Mouse (Mus musculus) forebrain, embryonic 15.5 days (tissue): ENCODE results near the gene Map3k14. TPM values are rescaled to one million over a fixed set of nuclear protein-coding genes. Genes with fewer than 3 reads are reported as not detected.

Experiments used
- ATAC-seq: fragments of 200-750 bp; cut with Nextera tagmentation; replicated peaks from 2 replicates; pipeline ENCODE4 v1.8.0; 2017; ENCODE audit warnings: mild to moderate bottlenecking, moderate TSS enrichment, moderate library complexity
- H3K27ac ChIP-seq: fragments of 300-500 bp; sonication (generic); replicated peaks from 2 replicates; pipeline ENCODE4 v1.5.1; 2015; ENCODE audit warnings: mild to moderate bottlenecking, inconsistent platforms
- H3K27me3 ChIP-seq: fragments of 300-500 bp; sonication (generic); 2 replicates; pipeline ENCODE4 v1.6.1; 2015; ENCODE audit warnings: inconsistent platforms
- H3K36me3 ChIP-seq: fragments of 300-500 bp; sonication (generic); 2 replicates; pipeline ENCODE4 v1.6.1; 2015; ENCODE audit warnings: mild to moderate bottlenecking, inconsistent platforms
- H3K4me1 ChIP-seq: fragments of 300-500 bp; sonication (generic); 2 replicates; pipeline ENCODE4 v1.6.1; 2015; ENCODE audit warnings: inconsistent platforms
- H3K4me2 ChIP-seq: fragments of 300-500 bp; sonication (generic); replicated peaks from 2 replicates; pipeline ENCODE4 v1.6.1; 2015; ENCODE audit warnings: mild to moderate bottlenecking, inconsistent platforms
- H3K4me3 ChIP-seq: fragments of 300-500 bp; sonication (generic); 2 replicates; pipeline ENCODE4 v1.5.1; 2015; ENCODE audit warnings: mild to moderate bottlenecking, inconsistent platforms
- H3K9ac ChIP-seq: fragments of 300-500 bp; sonication (generic); replicated peaks from 2 replicates; pipeline ENCODE4 v1.6.1; 2015; ENCODE audit warnings: mild to moderate bottlenecking, inconsistent platforms
- H3K9me3 ChIP-seq: fragments of 300-500 bp; sonication (generic); 2 replicates; pipeline ENCODE4 v1.6.1; 2016; ENCODE audit warnings: inconsistent platforms
- WGBS: fragments of 180-500 bp; shearing (Covaris S2); methylation state at CpG from one replicate; pipeline ENCODE4 v1.1.7; 2015; ENCODE audit warnings: mixed read lengths; 5-methylcytosine and 5-hydroxymethylcytosine counted together
- polyA plus RNA-seq: library from polyadenylated mRNA; unstranded; fragments of >200 nt; fragmentation: Nextera tagmentation; extraction: Ambion mirVana; gene quantifications from 2 replicates; pipeline ENCODE4 v1.2.1, GENCODE M21; 2015

Gene Map3k14
- polyA plus RNA-seq, 1 experiment from 2014 or later = 3.9 TPM

DNA sequence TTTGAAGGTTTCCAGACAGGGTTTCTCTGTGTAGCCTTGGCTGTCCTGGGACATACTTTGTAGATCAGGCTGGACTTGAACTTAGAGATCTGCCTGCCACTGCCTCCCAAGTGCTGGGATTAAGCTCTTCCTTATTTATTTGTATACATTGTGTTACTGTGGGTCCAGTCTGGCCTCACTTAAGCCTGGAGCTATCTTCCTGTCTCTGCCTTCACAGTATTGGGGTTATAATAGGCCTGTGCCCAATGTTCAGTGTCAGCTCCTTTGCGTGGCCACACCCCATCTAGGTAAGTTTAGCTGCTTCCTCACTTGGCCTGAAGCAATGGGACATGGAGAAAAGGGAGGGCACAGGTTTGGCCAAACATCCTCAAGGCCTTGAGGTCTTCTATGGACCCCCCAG lies 90.8 kb downstream of the Map3k14 start:
- Histone ChIP-seq H3K9me3 (no peaks in the 10 kb centered on the region), H3K36me3 (no peaks in the 10 kb centered on the region), H3K4me3 (no peak overlapping the region), H3K4me1 (peaks cover 5% of the 10 kb centered on the region; the same call in 1 of the 2 replicates), H3K27ac (no peak overlapping the region), H3K27me3 (peaks cover 17% of the 10 kb centered on the region; the same call in 1 of the 2 replicates), H3K4me2 (no peak overlapping the region), H3K9ac (no peak overlapping the region)
- ATAC-seq = no peak
- 96% methylated on average over 1 of the region's 1 CpGs for WGBS

- H3K9me3 ChIP-seq = no peaks in the 10 kb centered on the region
- no peaks in the 10 kb centered on the region for H3K36me3 ChIP-seq
- H3K27me3 ChIP-seq = peaks cover 24% of the 10 kb centered on the region; the same call in 1 of the 2 replicates
- WGBS = 75% methylated on average over 14 of the region's 14 CpGs
- H3K4me3 ChIP-seq = no peak overlapping the region
- no peak overlapping the region for H3K4me2 ChIP-seq
- H3K4me1 ChIP-seq = peaks cover 10% of the 10 kb centered on the region
- ATAC-seq = no peak
- no peak overlapping the region for H3K27ac ChIP-seq
- H3K9ac ChIP-seq = no peak overlapping the region
Observed at GRCm38 (mm10) chr11:103175688-103176442, 91.4 kb downstream of the Map3k14 start.

DNA sequence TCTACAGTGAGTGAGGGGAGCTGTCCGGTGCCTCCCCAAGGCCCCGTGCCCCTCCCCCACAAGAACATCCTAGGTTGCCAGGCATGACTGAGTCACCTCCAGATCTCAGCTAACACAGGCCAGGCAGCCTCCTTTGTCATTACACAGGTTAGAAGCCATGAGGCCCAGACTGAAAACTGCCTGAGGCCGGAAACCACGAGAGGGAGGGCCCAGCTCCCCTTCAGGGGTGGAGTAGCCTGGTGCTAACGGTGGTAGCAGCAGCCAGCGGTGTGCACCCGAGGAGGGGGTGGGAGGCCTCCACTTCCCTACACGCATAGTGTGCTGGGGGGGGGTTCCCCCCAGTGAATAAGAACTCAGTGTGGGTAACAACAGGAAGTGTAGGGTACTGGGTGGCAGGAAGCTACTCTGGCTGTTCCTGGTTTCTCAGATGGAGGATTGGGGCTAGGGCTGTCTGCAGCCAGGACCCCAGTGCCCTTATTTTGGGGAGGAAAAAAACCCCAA lies 92.3 kb downstream of the Map3k14 start:
- ATAC-seq = no peak
- Histone ChIP-seq H3K27me3 (peaks cover 29% of the 10 kb centered on the region; the same call in 1 of the 2 replicates), H3K36me3 (no peaks in the 10 kb centered on the region), H3K4me3 (no peak overlapping the region), H3K27ac (no peak overlapping the region), H3K9ac (no peak overlapping the region), H3K4me2 (no peak overlapping the region), H3K9me3 (no peaks in the 10 kb centered on the region), H3K4me1 (peaks cover 16% of the 10 kb centered on the region)
- 57% methylated on average over 8 of the region's 8 CpGs for WGBS

DNA sequence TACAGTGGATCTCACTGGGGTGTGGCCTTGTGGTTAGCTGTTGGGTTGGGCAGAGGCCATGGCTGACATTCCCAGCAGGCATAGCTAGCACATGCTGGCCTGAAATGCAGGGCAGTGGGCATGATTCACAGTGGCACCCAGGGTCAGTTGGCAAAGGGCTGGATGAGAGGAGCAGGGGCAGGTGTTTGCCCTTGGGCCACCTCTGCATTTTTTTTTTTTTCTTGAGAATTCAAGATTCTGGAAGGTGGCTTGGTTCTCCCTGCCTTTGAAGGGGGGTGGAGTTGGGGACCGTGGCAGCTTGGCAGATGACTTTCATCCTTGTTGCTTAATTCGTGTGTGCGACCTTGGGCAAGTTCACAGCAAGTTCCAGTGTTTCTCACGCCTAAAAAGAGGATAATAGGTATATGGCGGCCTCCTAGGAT lies 92.8 kb downstream of the Map3k14 start:
- ATAC-seq = no peak
- H3K4me2 ChIP-seq = no peak overlapping the region
- no peaks in the 10 kb centered on the region for H3K36me3 ChIP-seq
- H3K9me3 ChIP-seq = no peaks in the 10 kb centered on the region
- H3K4me1 ChIP-seq = peaks cover 16% of the 10 kb centered on the region
- H3K9ac ChIP-seq = no peak overlapping the region
- H3K4me3 ChIP-seq = no peak overlapping the region
- peaks cover 34% of the 10 kb centered on the region for H3K27me3 ChIP-seq
- 85% methylated on average over 5 of the region's 5 CpGs for WGBS
- H3K27ac ChIP-seq = no peak overlapping the region

- Histone ChIP-seq H3K4me2 (no peak overlapping the region), H3K9ac (no peak overlapping the region), H3K9me3 (no peaks in the 10 kb centered on the region), H3K4me1 (peaks cover 16% of the 10 kb centered on the region), H3K27me3 (peaks cover 38% of the 10 kb centered on the region), H3K27ac (no peak overlapping the region), H3K36me3 (no peaks in the 10 kb centered on the region), H3K4me3 (no peak overlapping the region)
- 90% methylated on average over 11 of the region's 11 CpGs for WGBS
- ATAC-seq = no peak
Observed at GRCm38 (mm10) chr11:103173771-103174344, 93.4 kb downstream of the Map3k14 start.

DNA sequence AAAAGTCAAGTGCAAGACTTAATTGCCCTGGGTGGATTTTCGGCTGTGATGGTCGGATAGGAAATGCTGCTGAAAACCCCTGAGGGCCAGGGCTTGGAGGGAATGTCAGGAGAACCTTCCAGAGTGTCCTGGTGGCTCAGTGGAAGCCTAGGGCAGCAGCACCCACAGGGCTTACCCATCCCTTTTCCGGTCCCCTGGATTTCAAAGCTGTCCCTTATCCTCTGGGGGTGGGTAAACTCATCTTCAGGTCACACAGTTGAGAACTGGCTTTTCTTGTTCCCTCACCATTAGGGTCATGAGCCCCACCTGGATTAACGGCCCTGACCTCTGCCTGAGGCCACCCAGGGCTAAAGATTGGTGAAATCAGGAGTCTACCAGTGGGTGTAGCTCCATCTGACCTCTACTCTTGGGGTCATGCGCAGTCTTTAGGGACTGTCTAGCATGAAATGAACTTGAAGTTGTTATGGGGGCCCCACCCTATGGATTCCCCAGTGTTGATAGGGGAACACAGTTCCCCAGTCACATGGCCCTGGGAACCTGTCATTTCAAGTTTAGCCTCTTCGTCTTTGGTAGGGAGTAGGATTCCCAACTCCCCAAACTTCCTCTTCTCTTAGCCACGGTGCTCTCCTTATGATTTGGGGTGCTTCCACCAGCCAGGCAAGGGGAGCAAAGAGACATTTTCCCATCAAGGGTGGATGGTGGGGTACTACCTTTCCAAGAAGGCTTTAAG lies 94.1 kb downstream of the Map3k14 start:
- peaks cover 38% of the 10 kb centered on the region for H3K27me3 ChIP-seq
- H3K9me3 ChIP-seq = no peaks in the 10 kb centered on the region
- H3K4me3 ChIP-seq = no peak overlapping the region
- H3K4me2 ChIP-seq = no peak overlapping the region
- no peaks in the 10 kb centered on the region for H3K36me3 ChIP-seq
- ATAC-seq = no peak
- no peak overlapping the region for H3K9ac ChIP-seq
- peaks cover 16% of the 10 kb centered on the region for H3K4me1 ChIP-seq
- no peak overlapping the region for H3K27ac ChIP-seq
- WGBS = 83% methylated on average over 7 of the region's 7 CpGs

DNA sequence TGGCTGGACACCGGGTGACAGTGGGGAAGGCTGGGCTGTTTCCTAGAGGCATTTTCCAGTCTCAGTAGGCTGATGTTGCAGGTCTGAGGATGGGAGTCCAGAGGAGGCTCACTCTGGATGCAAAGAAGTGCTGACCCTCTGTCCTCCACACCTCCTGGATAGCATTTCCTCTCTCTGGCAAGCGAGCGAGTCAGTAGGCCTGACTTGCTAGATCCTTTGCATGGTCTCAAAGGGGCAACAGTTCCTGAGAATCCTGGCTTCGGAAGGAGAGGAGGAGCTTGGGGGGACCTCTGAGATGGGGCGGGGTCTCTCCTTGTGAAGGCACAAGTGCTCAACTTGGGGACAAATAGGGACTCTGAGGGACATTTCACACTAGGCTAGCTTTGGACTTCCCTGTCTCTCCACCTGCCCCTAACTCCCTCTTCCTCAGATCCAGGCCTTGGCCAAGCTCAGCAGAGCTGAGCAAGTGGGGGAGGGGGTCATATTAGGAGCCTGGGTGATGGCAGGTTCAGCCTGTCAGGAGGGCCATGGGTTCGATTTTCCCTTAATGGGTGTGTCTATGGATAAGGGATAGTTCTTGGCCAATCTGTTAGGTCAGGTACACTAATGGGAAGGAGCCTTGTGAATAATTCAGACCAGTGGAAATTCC lies 94.8 kb downstream of the Map3k14 start:
- peaks cover 38% of the 10 kb centered on the region for H3K27me3 ChIP-seq
- no peaks in the 10 kb centered on the region for H3K9me3 ChIP-seq
- WGBS = 63% methylated on average over 6 of the region's 6 CpGs
- peak overlapping the region; percentile 74; the same call in 1 of the 2 replicates for H3K4me2 ChIP-seq
- ATAC-seq = no peak
- H3K4me3 ChIP-seq = no peak overlapping the region
- no peaks in the 10 kb centered on the region for H3K36me3 ChIP-seq
- no peak overlapping the region for H3K27ac ChIP-seq
- no peak overlapping the region for H3K9ac ChIP-seq
- H3K4me1 ChIP-seq = peaks cover 16% of the 10 kb centered on the region

DNA sequence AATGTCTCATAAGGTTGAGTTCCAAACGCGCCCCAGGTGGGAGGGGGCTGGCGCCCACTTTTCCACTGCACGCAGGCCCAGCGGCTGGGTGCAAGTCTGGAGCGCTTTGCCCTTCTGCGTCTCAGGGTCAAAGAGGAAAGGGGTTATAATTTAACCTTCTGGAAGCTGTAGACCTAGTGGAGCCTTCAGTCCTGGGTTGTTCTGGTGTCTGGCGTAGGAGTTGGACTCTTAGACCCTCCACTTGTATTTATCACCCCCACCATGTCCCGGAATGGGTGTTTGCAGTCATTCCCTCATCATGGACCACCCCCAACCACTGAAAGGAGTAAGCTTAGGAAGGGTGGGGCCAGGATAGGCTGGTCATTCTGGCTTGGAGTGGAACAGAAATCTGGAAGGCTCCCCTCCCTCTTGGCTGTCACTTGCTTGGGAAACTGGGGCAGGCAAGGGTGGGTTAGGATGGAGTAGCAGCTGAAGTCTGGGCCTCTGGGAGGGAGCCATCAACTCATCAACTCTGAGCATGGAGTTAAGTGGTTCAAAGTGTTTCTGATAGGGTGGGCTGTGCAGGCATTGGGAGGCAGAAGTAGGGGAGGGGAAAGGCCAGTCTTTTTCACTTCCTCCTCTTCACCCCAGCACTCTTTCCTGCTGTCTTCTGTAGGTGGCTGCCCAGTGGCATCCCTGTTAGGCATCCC lies 95.4 kb downstream of the Map3k14 start:
- H3K27ac ChIP-seq = no peak overlapping the region
- WGBS = 61% methylated on average over 9 of the region's 9 CpGs
- peak overlapping the region; percentile 74 for H3K4me2 ChIP-seq
- no peak for ATAC-seq
- H3K36me3 ChIP-seq = no peaks in the 10 kb centered on the region
- H3K4me3 ChIP-seq = peak overlapping the region; percentile 52
- no peaks in the 10 kb centered on the region for H3K9me3 ChIP-seq
- H3K4me1 ChIP-seq = peaks cover 16% of the 10 kb centered on the region
- H3K27me3 ChIP-seq = peaks cover 41% of the 10 kb centered on the region
- no peak overlapping the region for H3K9ac ChIP-seq

- Histone ChIP-seq H3K27me3 (peaks cover 41% of the 10 kb centered on the region), H3K4me2 (peak overlapping the region; percentile 74), H3K9me3 (no peaks in the 10 kb centered on the region), H3K9ac (peak overlapping the region; percentile 66), H3K4me3 (peak overlapping the region; percentile 52), H3K4me1 (peaks cover 16% of the 10 kb centered on the region), H3K27ac (no peak overlapping the region), H3K36me3 (no peaks in the 10 kb centered on the region)
- ATAC-seq = no peak; the same call in 1 of the 2 replicates
- 2% methylated on average over 23 of the region's 23 CpGs for WGBS
Observed at GRCm38 (mm10) chr11:103171286-103171620, 96.0 kb downstream of the Map3k14 start.

- peak within 1 kb of the TSS; percentile 52 for H3K4me3 ChIP-seq
- H3K36me3 ChIP-seq = no peaks in the 10 kb centered on the region
- H3K4me2 ChIP-seq = peak within 1 kb of the TSS; percentile 74
- H3K9ac ChIP-seq = peak within 1 kb of the TSS; percentile 66
- 0 out of 2 replicates have a peak within 1 kb of the TSS, but pooled peaks have one; percentile 4 for H3K27ac ChIP-seq
- ATAC-seq = peak; percentile 84
- H3K9me3 ChIP-seq = no peaks in the 10 kb centered on the region
- under 1% methylated on average over 61 of the region's 84 CpGs for WGBS
- peaks cover 16% of the 10 kb centered on the region for H3K4me1 ChIP-seq
- peaks cover 41% of the 10 kb centered on the region for H3K27me3 ChIP-seq
Observed at GRCm38 (mm10) chr11:103170494-103171285, 96.6 kb downstream of the Map3k14 start, which contains the start of gene Fmnl1. TSS of gene Fmnl1 (plus strand) at chr11:103171107.
